Mouse (Mus musculus): Measurements from ENCODE around the gene Eef2. TPM values are rescaled to one million over a fixed set of nuclear protein-coding genes. Genes with fewer than 3 reads are reported as not detected.
"Not testable (repeated sequence)": the region's sequence is repeated elsewhere in the genome, so short reads cannot be mapped to it uniquely, and the experiment has no call there.

Eef2 gene
- polyA plus RNA-seq, 1 experiment from 2014 or later, result 532 TPM

DNA sequence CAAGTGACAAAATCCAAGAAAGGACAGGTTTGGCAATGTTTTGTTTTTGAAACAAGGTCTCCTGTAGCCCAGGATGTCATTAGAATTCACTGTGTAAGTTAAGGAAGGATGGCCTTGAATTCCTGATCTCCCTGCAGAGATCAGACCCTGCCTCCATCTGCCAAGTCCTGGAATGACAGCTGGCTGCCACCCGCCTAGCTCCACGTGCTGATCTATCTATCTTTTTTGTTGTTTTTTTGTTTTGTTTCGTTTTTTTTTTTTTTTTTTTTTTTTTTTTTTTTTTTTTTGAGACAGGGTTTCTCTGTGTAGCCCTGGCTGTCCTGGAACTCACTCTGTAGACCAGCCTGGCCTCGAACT lies 1.1 kb upstream of the Eef2 start:
- Histone ChIP-seq H3K4me3 (peak overlapping the region; percentile 34), H3K4me2 (peak overlapping the region; percentile 83), H3K36me3 (peaks cover 29% of the 10 kb centered on the region), H3K27ac (replicated peaks) (peak overlapping the region; percentile 90), H3K4me1 (replicated peaks) (peaks cover 64% of the 10 kb centered on the region)
- not testable (repeated sequence) for ATAC-seq (ENCODE audit: low FRiP score, low read depth); H3K9ac ChIP-seq; H3K9me3 ChIP-seq; H3K27me3 ChIP-seq
- 11% methylated on average over 4 of the region's 4 CpGs for WGBS

DNA sequence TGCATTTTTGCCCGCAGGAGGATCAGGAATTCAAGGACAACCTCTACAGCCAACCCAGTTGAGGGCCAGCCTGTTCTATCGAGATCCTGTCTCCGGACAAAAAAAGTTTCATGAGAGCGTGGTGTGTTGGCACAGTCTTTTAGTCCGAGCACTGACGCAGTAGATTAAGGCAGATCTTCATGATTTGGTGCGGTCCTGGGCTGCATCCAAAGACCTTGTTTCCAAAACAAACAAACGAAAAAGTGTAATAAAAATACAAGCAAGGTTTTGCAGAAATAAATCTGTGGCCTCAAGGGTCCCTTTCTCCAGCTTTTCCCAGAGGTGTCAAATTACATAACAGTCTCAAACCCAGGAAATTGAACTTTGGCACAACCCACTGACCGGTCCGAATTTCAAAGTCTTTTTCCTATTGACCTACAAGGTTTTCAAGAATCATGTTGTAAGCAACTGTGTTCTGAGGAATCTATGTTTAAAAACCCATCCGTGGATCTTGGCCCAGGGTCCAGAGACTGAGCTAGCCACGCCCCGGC lies 430 bp upstream of the Eef2 start:
- no peak for ATAC-seq (ENCODE audit: low FRiP score, low read depth)
- H3K4me1 ChIP-seq (replicated peaks), result peaks cover 64% of the 10 kb centered on the region
- H3K4me2 ChIP-seq, result peak overlapping the region; percentile 83
- peak overlapping the region; percentile 90 for H3K27ac ChIP-seq (replicated peaks)
- peak overlapping the region; percentile 89 for H3K4me3 ChIP-seq
- H3K36me3 ChIP-seq, result peaks cover 35% of the 10 kb centered on the region
- WGBS, result 5% methylated on average over 13 of the region's 13 CpGs
- no peaks in the 10 kb centered on the region for H3K27me3 ChIP-seq
- peak overlapping the region; percentile 39 for H3K9ac ChIP-seq
- H3K9me3 ChIP-seq, result no peaks in the 10 kb centered on the region

DNA sequence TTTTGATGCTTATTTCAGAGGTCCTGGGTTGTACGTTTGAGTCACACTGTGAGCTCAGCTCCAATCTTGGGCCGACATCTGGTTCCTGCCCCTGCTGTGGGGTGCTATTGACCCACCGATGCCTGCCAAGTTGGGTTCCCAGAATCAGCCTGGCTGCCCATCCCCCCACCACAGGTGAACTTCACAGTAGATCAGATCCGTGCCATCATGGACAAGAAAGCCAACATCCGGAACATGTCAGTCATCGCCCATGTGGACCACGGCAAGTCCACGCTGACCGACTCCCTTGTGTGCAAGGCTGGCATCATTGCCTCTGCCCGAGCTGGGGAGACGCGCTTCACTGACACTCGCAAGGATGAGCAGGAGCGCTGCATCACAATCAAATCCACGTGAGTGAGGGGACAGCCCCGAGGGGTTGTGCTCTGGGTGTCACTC lies 1.1 kb downstream of the Eef2 start:
- peak overlapping the region; percentile 91 for H3K9ac ChIP-seq
- WGBS, result 14% methylated on average over 16 of the region's 16 CpGs
- no peak for ATAC-seq (ENCODE audit: low FRiP score, low read depth)
- peak overlapping the region; percentile 89 for H3K4me3 ChIP-seq
- H3K4me1 ChIP-seq (replicated peaks), result peaks cover 75% of the 10 kb centered on the region
- H3K9me3 ChIP-seq, result no peaks in the 10 kb centered on the region
- H3K4me2 ChIP-seq, result peak overlapping the region; percentile 83
- peaks cover 50% of the 10 kb centered on the region for H3K36me3 ChIP-seq
- H3K27ac ChIP-seq (replicated peaks), result peak overlapping the region; percentile 90
- no peaks in the 10 kb centered on the region for H3K27me3 ChIP-seq

DNA sequence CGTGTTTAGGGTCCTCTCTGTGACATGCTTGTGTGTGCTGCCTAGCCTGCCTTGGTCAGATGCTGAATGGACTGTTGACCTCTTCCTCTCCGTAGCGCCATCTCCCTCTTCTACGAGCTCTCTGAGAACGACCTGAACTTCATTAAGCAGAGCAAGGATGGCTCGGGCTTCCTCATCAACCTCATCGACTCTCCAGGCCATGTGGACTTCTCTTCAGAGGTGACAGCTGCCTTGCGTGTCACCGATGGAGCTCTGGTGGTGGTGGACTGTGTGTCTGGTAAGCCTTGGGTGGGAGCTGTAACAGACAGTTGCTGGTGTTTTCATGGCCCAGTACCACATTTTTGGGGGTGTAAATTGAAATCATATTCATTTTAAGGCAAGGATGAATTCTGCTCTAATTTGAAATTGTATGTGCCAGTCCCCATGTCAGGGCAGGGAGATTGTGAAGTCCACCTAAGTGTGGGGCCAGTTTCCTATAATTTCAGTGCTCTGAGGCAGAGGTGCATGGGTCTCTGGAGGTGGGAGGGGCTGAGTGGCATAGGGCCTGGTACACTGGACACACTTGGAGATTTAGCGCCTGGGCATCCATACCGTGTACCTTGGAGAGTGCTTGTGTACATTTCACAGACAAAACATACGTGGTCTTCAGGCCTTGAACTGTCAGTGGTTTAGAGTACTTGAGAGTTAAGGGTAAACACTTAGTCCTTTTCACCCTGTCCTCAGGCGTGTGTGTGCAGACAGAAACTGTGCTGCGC lies 1.7 kb downstream of the Eef2 start:
- H3K9me3 ChIP-seq, result no peaks in the 10 kb centered on the region
- no peaks in the 10 kb centered on the region for H3K27me3 ChIP-seq
- 0 out of 2 replicates have a peak overlapping the region, but pooled peaks have one; percentile 90 for H3K27ac ChIP-seq (replicated peaks)
- WGBS, result 69% methylated on average over 14 of the region's 14 CpGs
- H3K4me1 ChIP-seq (replicated peaks), result peaks cover 71% of the 10 kb centered on the region
- H3K36me3 ChIP-seq, result peaks cover 50% of the 10 kb centered on the region
- H3K4me3 ChIP-seq, result peak overlapping the region; percentile 89
- H3K9ac ChIP-seq, result peak overlapping the region; percentile 91
- peak overlapping the region; percentile 83 for H3K4me2 ChIP-seq
- ATAC-seq (ENCODE audit: low FRiP score, low read depth), result no peak

DNA sequence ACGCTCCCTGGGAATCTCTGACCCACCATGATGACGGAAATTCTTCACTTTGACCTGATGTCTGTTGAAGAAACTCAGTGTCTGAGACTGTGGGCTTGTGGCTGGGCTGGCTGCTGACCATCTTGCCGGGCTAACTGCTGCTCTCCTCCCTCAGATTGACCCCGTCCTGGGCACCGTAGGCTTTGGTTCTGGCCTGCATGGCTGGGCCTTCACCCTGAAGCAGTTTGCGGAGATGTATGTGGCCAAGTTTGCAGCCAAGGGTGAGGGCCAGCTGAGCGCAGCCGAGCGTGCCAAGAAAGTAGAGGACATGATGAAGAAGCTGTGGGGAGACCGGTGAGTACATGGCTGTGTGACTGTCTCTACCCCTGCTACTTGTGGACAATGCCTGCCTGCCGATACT lies 2.5 kb downstream of the Eef2 start:
- Histone ChIP-seq H3K4me1 (replicated peaks) (peaks cover 69% of the 10 kb centered on the region), H3K9me3 (no peaks in the 10 kb centered on the region), H3K27ac (replicated peaks) (no peak overlapping the region), H3K27me3 (no peaks in the 10 kb centered on the region), H3K9ac (no peak overlapping the region), H3K36me3 (peaks cover 50% of the 10 kb centered on the region), H3K4me3 (no peak overlapping the region), H3K4me2 (0 out of 2 replicates have a peak overlapping the region, but pooled peaks have one; percentile 83)
- no peak for ATAC-seq (ENCODE audit: low FRiP score, low read depth)
- WGBS, result 93% methylated on average over 11 of the region's 11 CpGs

DNA sequence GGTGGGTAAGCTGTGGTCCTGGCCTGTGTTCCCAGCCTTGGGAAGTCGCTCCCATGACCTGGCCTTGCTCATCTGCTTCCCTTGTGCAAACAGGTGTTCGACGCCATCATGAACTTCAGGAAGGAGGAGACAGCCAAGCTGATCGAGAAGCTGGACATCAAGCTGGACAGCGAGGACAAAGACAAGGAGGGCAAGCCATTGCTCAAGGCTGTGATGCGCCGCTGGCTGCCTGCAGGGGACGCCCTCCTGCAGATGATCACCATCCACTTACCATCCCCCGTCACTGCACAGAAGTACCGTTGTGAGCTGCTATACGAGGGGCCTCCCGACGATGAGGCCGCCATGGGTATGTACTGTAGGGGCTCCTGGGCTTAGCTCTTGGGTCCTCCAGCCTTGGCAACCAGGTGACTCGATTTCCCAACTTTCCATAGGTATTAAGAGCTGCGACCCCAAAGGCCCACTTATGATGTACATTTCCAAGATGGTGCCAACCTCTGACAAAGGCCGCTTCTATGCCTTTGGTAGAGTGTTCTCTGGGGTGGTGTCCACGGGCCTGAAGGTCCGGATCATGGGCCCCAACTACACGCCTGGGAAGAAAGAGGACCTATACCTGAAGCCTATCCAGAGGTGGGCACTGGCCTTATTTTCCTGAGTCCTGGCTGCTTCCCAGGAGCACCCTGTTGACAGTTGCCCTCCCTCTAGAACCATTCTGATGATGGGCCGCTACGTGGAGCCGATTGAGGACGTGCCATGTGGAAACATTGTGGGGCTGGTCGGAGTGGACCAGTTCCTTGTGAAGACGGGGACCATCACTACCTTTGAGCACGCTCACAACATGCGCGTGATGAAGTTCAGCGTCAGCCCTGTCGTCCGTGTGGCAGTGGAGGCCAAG lies 3.3 kb downstream of the Eef2 start:
- Histone ChIP-seq H3K9ac (no peak overlapping the region), H3K36me3 (peaks cover 57% of the 10 kb centered on the region), H3K27ac (replicated peaks) (no peak overlapping the region), H3K27me3 (no peaks in the 10 kb centered on the region), H3K4me2 (no peak overlapping the region), H3K9me3 (no peaks in the 10 kb centered on the region), H3K4me3 (no peak overlapping the region), H3K4me1 (replicated peaks) (peaks cover 68% of the 10 kb centered on the region)
- WGBS, result 89% methylated on average over 32 of the region's 32 CpGs
- ATAC-seq (ENCODE audit: low FRiP score, low read depth), result no peak

DNA sequence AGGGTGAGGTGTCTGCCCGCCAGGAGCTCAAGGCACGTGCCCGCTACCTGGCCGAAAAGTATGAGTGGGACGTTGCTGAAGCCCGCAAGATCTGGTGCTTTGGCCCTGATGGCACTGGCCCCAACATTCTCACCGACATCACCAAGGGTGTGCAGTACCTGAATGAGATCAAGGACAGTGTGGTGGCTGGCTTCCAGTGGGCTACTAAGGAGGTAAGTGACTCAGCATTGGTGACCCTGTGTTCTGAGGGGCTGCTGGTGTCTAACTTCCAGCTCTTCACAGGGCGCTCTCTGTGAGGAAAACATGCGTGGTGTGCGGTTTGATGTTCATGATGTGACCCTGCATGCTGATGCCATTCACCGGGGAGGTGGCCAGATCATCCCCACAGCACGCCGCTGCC lies 4.5 kb downstream of the Eef2 start:
- no peak overlapping the region for H3K27ac ChIP-seq (replicated peaks)
- no peaks in the 10 kb centered on the region for H3K27me3 ChIP-seq
- no peak overlapping the region for H3K4me3 ChIP-seq
- H3K4me2 ChIP-seq, result no peak overlapping the region
- no peaks in the 10 kb centered on the region for H3K9me3 ChIP-seq
- peaks cover 63% of the 10 kb centered on the region for H3K4me1 ChIP-seq (replicated peaks)
- no peak for ATAC-seq (ENCODE audit: low FRiP score, low read depth)
- WGBS, result 95% methylated on average over 13 of the region's 13 CpGs
- no peak overlapping the region for H3K9ac ChIP-seq
- peaks cover 68% of the 10 kb centered on the region for H3K36me3 ChIP-seq

DNA sequence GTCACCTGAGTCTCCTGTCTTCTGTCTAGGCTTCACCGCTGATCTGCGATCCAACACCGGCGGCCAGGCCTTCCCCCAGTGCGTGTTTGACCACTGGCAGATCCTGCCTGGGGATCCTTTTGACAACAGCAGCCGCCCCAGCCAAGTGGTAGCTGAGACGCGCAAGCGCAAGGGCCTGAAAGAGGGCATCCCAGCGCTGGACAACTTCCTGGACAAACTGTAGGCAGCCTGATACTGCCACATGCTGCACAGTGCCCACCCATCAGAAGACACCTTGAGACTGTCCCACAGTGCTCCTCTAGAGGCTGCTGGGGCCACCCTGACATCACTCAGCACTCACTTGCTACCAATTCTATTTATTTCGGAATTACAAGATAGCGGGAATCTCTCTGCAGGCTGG lies 5.4 kb downstream of the Eef2 start:
- H3K4me2 ChIP-seq; H3K9me3 ChIP-seq; ATAC-seq (ENCODE audit: low FRiP score, low read depth); H3K9ac ChIP-seq; H3K4me3 ChIP-seq; H3K27ac ChIP-seq (replicated peaks); H3K27me3 ChIP-seq: not testable (repeated sequence)
- H3K4me1 ChIP-seq (replicated peaks), result peaks cover 59% of the 10 kb centered on the region
- WGBS, result 82% methylated on average over 12 of the region's 12 CpGs
- H3K36me3 ChIP-seq, result peaks cover 68% of the 10 kb centered on the region

DNA sequence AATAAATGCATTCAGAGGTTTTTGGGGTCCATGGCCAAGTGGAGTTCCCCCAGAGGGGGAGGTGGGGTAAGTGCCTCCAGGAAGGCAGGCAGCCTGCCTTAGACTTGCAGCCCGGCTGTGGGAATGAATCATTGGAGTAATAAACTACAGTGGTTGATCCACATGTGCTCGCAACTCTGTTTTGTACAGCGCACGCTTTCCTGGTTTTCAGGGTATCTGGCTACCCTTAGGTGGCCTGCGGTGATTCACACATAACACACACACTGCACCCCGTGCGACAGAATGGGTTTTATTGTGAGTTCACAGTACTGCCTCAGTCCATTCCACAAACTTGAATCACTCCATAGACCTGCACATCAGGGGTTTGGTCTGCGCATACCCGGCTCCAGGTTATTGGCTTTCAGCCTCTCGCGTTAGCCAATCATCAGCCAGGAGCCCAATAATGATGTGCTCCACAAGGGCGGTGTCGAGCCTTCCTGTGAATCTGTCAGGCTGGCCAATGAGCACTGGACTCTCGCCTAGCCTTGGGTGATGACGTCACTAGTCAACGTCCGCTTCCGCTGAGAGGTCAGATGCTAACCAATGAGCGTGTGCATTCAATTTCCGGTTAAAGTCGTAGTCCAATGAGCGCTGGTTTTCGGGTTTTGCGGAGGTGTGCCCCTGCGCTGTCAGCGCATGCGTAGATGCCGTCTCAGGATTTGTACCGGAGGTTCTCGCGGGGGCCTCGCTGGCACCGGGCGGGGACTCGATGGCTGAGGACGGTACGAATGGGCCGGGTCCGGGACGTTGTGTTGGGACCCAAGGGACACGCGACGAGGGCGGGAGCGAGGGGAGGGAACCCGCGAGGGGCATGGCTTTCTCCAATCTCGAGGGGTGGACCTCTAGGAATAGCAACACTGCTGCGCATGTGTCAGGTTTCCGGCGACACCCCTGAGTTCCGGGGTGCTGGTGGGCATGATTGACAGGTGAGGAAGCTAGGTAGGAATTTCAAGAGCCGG lies 6.2 kb downstream of the Eef2 start, which contains the start of gene Dapk3:
Gene Dapk3, plus strand, starts transcription at position 670 of the 998 bp plus-strand sequence.
- Histone ChIP-seq H3K36me3 (peaks cover 70% of the 10 kb centered on the region), H3K4me3 (peak within 1 kb of the TSS; percentile 52), H3K27me3 (no peaks in the 10 kb centered on the region), H3K9ac (peak within 1 kb of the TSS; percentile 63), H3K27ac (replicated peaks) (peak within 1 kb of the TSS; percentile 87), H3K9me3 (no peaks in the 10 kb centered on the region), H3K4me1 (replicated peaks) (peaks cover 54% of the 10 kb centered on the region), H3K4me2 (peak within 1 kb of the TSS; percentile 66)
- ATAC-seq (ENCODE audit: low FRiP score, low read depth), result peak; percentile 96
- WGBS, result 5% methylated on average over 53 of the region's 53 CpGs

DNA sequence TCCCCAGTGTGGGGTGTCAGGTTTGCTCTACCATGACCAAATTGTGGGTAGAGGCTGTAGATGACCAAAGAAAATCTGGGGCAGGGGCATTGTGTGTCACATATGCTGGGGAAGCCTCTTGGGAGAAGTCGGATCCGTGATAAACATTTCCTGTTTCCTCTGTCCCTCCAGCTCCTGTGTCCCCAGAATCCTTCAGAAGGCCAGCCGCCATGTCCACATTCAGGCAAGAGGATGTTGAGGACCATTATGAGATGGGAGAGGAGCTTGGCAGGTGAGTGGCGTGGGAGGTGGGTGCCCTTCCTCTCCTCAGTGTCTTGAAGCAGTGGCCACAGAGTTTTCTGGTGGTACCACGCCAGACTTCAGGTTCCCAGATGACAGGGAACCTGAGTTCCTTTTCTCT lies 7.4 kb downstream of the Eef2 start, which contains the start of gene 4930442H23Rik:
Gene 4930442H23Rik, minus strand, starts transcription at position 45 of the 400 bp plus-strand sequence.
- no peaks in the 10 kb centered on the region for H3K9me3 ChIP-seq
- peak within 1 kb of the TSS; percentile 66 for H3K4me2 ChIP-seq
- peak within 1 kb of the TSS; percentile 63 for H3K9ac ChIP-seq
- 89% methylated on average over 5 of the region's 5 CpGs for WGBS
- peaks cover 42% of the 10 kb centered on the region for H3K4me1 ChIP-seq (replicated peaks)
- H3K27ac ChIP-seq (replicated peaks), result peak within 1 kb of the TSS; percentile 87
- H3K27me3 ChIP-seq, result no peaks in the 10 kb centered on the region
- H3K4me3 ChIP-seq, result peak within 1 kb of the TSS; percentile 52
- peaks cover 63% of the 10 kb centered on the region for H3K36me3 ChIP-seq
- ATAC-seq (ENCODE audit: low FRiP score, low read depth), result no peak

DNA sequence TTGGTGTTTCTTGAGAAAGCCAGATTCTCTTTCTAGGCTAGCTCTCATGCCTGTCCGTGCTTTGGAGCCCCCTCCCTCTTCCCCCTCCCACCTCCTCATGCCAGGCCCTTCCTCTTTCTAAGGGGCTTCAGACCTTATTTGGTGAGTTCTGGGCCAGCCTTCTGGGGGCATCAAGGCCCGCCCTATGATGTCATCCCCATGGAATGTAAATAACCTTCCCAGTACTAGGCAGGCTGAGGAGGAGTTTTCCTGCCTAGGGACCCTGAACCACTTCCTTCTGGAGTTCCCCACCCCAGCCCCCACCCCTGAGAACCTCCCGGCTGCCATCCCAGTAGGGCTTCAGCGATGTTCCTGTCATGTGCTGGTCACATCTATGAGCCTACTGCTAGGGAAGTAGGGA lies 8.3 kb downstream of the Eef2 start:
- Histone ChIP-seq H3K27ac (replicated peaks) (no peak overlapping the region), H3K36me3 (peaks cover 55% of the 10 kb centered on the region), H3K9me3 (no peaks in the 10 kb centered on the region), H3K4me2 (no peak overlapping the region), H3K4me1 (replicated peaks) (peaks cover 32% of the 10 kb centered on the region), H3K27me3 (no peaks in the 10 kb centered on the region), H3K4me3 (no peak overlapping the region), H3K9ac (no peak overlapping the region)
- WGBS, result 72% methylated on average over 4 of the region's 4 CpGs
- ATAC-seq (ENCODE audit: low FRiP score, low read depth), result no peak

Measured in hindbrain, embryonic 15.5 days (tissue).